Mouse (Mus musculus): Measurements from ENCODE around the gene Macrod2. TPM values are rescaled to one million over a fixed set of nuclear protein-coding genes. Genes with fewer than 3 reads are reported as not detected.

Macrod2 gene
- total and polyA plus RNA-seq, 2 experiments from 2014 or later: 5.5 to 17.4 TPM

GRCm38 (mm10) chr2:140760137-140760536 lies 365.0 kb downstream of the Macrod2 start:
- Histone ChIP-seq H3K27me3 (ENCODE audit: control insufficient read depth, insufficient read depth, low read length) (no peaks in the 10 kb centered on the region), H3K9ac (replicated peaks; ENCODE audit: low read depth, low read length) (no peak overlapping the region), H3K4me1 (ENCODE audit: control insufficient read depth, insufficient read depth) (no peaks in the 10 kb centered on the region; the same call in 1 of the 2 replicates), H3K9me3 (replicated peaks; ENCODE audit: control insufficient read depth, low read length) (no peaks in the 10 kb centered on the region), H3K4me3 (ENCODE audit: low read depth, low read length) (no peak overlapping the region), H3K27ac (ENCODE audit: low read depth) (no peak overlapping the region), H3K36me3 (replicated peaks; ENCODE audit: control insufficient read depth, insufficient read depth, low read length) (no peaks in the 10 kb centered on the region), H3K4me2 (ENCODE audit: low read depth, low read length) (no peak overlapping the region)
- TF ChIP-seq EP300 (IDR thresholded peaks at IDR 0.05; ENCODE audit: low read depth) (no peak), CTCF (IDR thresholded peaks at IDR 0.05; ENCODE audit: low read depth) (no peak)
- ATAC-seq (ENCODE audit: insufficient read depth, low read depth) (no peak), DNase-seq (ENCODE audit: low spot score) (no peak)
- 93% methylated on average over 3 of the region's 3 CpGs for WGBS

GRCm38 (mm10) chr2:140763076-140763891 lies 368.2 kb downstream of the Macrod2 start:
- WGBS: 58% methylated on average over 12 of the region's 12 CpGs
- H3K4me1 ChIP-seq (ENCODE audit: control insufficient read depth, insufficient read depth): no peaks in the 10 kb centered on the region; the same call in 1 of the 2 replicates
- no peaks in the 10 kb centered on the region for H3K36me3 ChIP-seq (replicated peaks; ENCODE audit: control insufficient read depth, insufficient read depth, low read length)
- no peaks in the 10 kb centered on the region for H3K27me3 ChIP-seq (ENCODE audit: control insufficient read depth, insufficient read depth, low read length)
- no peaks in the 10 kb centered on the region for H3K9me3 ChIP-seq (replicated peaks; ENCODE audit: control insufficient read depth, low read length)
- no peak overlapping the region for H3K4me2 ChIP-seq (ENCODE audit: low read depth, low read length)
- ATAC-seq (ENCODE audit: insufficient read depth, low read depth) (no peak), DNase-seq (ENCODE audit: low spot score) (no peak)
- TF ChIP-seq CTCF (IDR thresholded peaks at IDR 0.05; ENCODE audit: low read depth) (no peak), EP300 (IDR thresholded peaks at IDR 0.05; ENCODE audit: low read depth) (no peak)
- no peak overlapping the region for H3K4me3 ChIP-seq (ENCODE audit: low read depth, low read length)
- no peak overlapping the region for H3K27ac ChIP-seq (ENCODE audit: low read depth)
- H3K9ac ChIP-seq (replicated peaks; ENCODE audit: low read depth, low read length): no peak overlapping the region

DNA sequence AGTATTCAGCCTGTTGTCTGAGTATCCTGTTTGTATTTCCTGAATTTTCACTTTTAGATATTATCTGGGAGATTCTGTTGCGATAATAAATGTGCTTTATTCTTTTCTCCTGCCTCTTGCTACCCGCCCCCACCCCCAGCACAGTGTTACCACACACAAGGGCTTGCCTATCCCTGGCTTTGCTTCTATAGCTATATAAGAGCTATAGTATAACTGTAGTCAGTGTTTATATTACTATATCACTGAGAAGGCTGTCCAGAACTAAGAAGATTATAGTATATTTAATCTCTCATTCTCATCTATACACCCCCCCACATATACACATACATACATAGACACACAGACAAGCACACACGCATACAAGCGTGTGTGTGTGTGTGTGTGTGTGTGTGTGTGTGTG lies 374.4 kb downstream of the Macrod2 start:
- TF ChIP-seq EP300 (IDR thresholded peaks at IDR 0.05; ENCODE audit: low read depth) (no peak), CTCF (IDR thresholded peaks at IDR 0.05; ENCODE audit: low read depth) (no peak)
- H3K27me3 ChIP-seq (ENCODE audit: control insufficient read depth, insufficient read depth, low read length): no peaks in the 10 kb centered on the region
- H3K36me3 ChIP-seq (replicated peaks; ENCODE audit: control insufficient read depth, insufficient read depth, low read length): no peaks in the 10 kb centered on the region
- H3K27ac ChIP-seq (ENCODE audit: low read depth): no peak overlapping the region
- H3K9me3 ChIP-seq (replicated peaks; ENCODE audit: control insufficient read depth, low read length): no peaks in the 10 kb centered on the region
- no peak for DNase-seq (ENCODE audit: low spot score)
- no peaks in the 10 kb centered on the region for H3K4me1 ChIP-seq (ENCODE audit: control insufficient read depth, insufficient read depth)
- 81% methylated on average over 4 of the region's 4 CpGs for WGBS
- no peak for ATAC-seq (ENCODE audit: insufficient read depth, low read depth)
- no peak overlapping the region for H3K4me3 ChIP-seq (ENCODE audit: low read depth, low read length)
- H3K4me2 ChIP-seq (ENCODE audit: low read depth, low read length): no peak overlapping the region
- H3K9ac ChIP-seq (replicated peaks; ENCODE audit: low read depth, low read length): no peak overlapping the region

DNA sequence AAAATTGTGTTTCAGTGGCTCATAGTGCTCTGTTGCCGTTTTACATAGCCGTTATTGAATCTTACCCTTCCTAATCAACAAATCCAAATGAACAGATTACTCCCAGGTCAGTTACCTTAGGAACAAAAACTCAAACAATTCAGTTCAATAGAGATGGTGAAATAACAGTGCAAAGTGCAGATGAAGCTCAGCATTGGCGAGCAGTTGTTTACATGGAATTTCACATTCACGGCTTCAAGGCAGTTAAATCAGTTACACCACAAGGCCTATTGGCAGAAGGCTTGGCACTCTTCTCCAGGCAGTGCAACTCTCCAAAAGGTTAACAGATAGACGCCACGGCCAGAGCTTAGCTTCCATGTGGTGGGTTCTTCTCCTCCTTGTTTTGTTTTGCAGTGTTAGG lies 377.7 kb downstream of the Macrod2 start:
- Histone ChIP-seq H3K9me3 (replicated peaks; ENCODE audit: control insufficient read depth, low read length) (no peaks in the 10 kb centered on the region), H3K36me3 (replicated peaks; ENCODE audit: control insufficient read depth, insufficient read depth, low read length) (no peaks in the 10 kb centered on the region), H3K9ac (replicated peaks; ENCODE audit: low read depth, low read length) (no peak overlapping the region), H3K4me3 (ENCODE audit: low read depth, low read length) (no peak overlapping the region), H3K27ac (ENCODE audit: low read depth) (no peak overlapping the region), H3K27me3 (ENCODE audit: control insufficient read depth, insufficient read depth, low read length) (no peaks in the 10 kb centered on the region), H3K4me2 (ENCODE audit: low read depth, low read length) (no peak overlapping the region), H3K4me1 (ENCODE audit: control insufficient read depth, insufficient read depth) (no peaks in the 10 kb centered on the region)
- no peak for TF ChIP-seq CTCF (IDR thresholded peaks at IDR 0.05; ENCODE audit: low read depth)
- TF ChIP-seq EP300 (IDR thresholded peaks at IDR 0.05; ENCODE audit: low read depth): no peak
- WGBS: 84% methylated on average over 6 of the region's 6 CpGs
- DNase-seq (ENCODE audit: low spot score) (no peak), ATAC-seq (ENCODE audit: insufficient read depth, low read depth) (no peak)

- H3K27ac ChIP-seq (ENCODE audit: low read depth): no peak overlapping the region
- H3K27me3 ChIP-seq (ENCODE audit: control insufficient read depth, insufficient read depth, low read length): no peaks in the 10 kb centered on the region
- no peak overlapping the region for H3K9ac ChIP-seq (replicated peaks; ENCODE audit: low read depth, low read length)
- no peaks in the 10 kb centered on the region for H3K36me3 ChIP-seq (replicated peaks; ENCODE audit: control insufficient read depth, insufficient read depth, low read length)
- no peaks in the 10 kb centered on the region for H3K9me3 ChIP-seq (replicated peaks; ENCODE audit: control insufficient read depth, low read length)
- WGBS: 92% methylated on average over 11 of the region's 11 CpGs
- no peak overlapping the region for H3K4me3 ChIP-seq (ENCODE audit: low read depth, low read length)
- H3K4me1 ChIP-seq (ENCODE audit: control insufficient read depth, insufficient read depth): no peaks in the 10 kb centered on the region
- TF ChIP-seq EP300 (IDR thresholded peaks at IDR 0.05; ENCODE audit: low read depth): no peak
- TF ChIP-seq CTCF (IDR thresholded peaks at IDR 0.05; ENCODE audit: low read depth): no peak
- DNase-seq (ENCODE audit: low spot score) (no peak), ATAC-seq (ENCODE audit: insufficient read depth, low read depth) (no peak)
- H3K4me2 ChIP-seq (ENCODE audit: low read depth, low read length): no peak overlapping the region
Measured at GRCm38 (mm10) chr2:140773456-140773855, 378.3 kb downstream of the Macrod2 start.
